Mouse (Mus musculus) ovary, adult 18-20 months (tissue): ENCODE measurements at regions not wholly inside any gene's neighbourhood (a gene's known extent, or its start where the extent isn't known, plus 50 kb on each side); places are given as distances from the start of the nearest gene placed in this dataset.

ENCODE experiments used
- DNase-seq: peaks from one replicate; pipeline ENCODE4 v3.0.0; 2022; ENCODE audit warnings: low spot score, mixed read lengths

GRCm38 (mm10) chr12:110185399-110185798 lies 93.5 kb upstream of the Dio3 start:
- DNase-seq: no peak

- no peak for DNase-seq
Observed at GRCm38 (mm10) chr12:110186381-110186780, 92.5 kb upstream of the Dio3 start.

GRCm38 (mm10) chr12:110186911-110187245 lies 92.0 kb upstream of the Dio3 start:
- no peak for DNase-seq

- no peak for DNase-seq
Observed at GRCm38 (mm10) chr12:110187246-110188135, 91.4 kb upstream of the Dio3 start.

GRCm38 (mm10) chr12:110188136-110188631 lies 90.7 kb upstream of the Dio3 start:
- DNase-seq: no peak

GRCm38 (mm10) chr12:110188641-110189328 lies 90.1 kb upstream of the Dio3 start:
- no peak for DNase-seq

- DNase-seq: no peak
Observed at GRCm38 (mm10) chr12:110189329-110189642, 89.6 kb upstream of the Dio3 start.

- DNase-seq: no peak
Observed at GRCm38 (mm10) chr12:110192186-110192585, 86.7 kb upstream of the Dio3 start.

- no peak for DNase-seq
Observed at GRCm38 (mm10) chr12:110197366-110197765, 81.5 kb upstream of the Dio3 start.

- no peak for DNase-seq
Observed at GRCm38 (mm10) chr12:110200471-110200870, 78.4 kb upstream of the Dio3 start.

- DNase-seq: no peak
Observed at GRCm38 (mm10) chr12:110200887-110201286, 78.0 kb upstream of the Dio3 start.

GRCm38 (mm10) chr12:110203271-110204014 lies 75.4 kb upstream of the Dio3 start:
- peak; percentile 58 for DNase-seq

GRCm38 (mm10) chr12:110204246-110204989 lies 74.5 kb upstream of the Dio3 start:
- no peak for DNase-seq

GRCm38 (mm10) chr12:110206271-110206670 lies 72.6 kb upstream of the Dio3 start:
- no peak for DNase-seq

- no peak for DNase-seq
Observed at GRCm38 (mm10) chr12:110206812-110207211, 72.1 kb upstream of the Dio3 start.

GRCm38 (mm10) chr12:110207246-110207852 lies 71.5 kb upstream of the Dio3 start:
- no peak for DNase-seq

- no peak for DNase-seq
Observed at GRCm38 (mm10) chr12:110212716-110213115, 66.2 kb upstream of the Dio3 start.

- no peak for DNase-seq
Observed at GRCm38 (mm10) chr12:110214833-110215232, 64.0 kb upstream of the Dio3 start.

GRCm38 (mm10) chr12:110215311-110215710 lies 63.6 kb upstream of the Dio3 start:
- no peak for DNase-seq

- no peak for DNase-seq
Observed at GRCm38 (mm10) chr12:110219750-110220149, 59.1 kb upstream of the Dio3 start.

- DNase-seq: no peak
Observed at GRCm38 (mm10) chr12:110220516-110220915, 58.4 kb upstream of the Dio3 start.

GRCm38 (mm10) chr12:110221184-110221583 lies 57.7 kb upstream of the Dio3 start:
- no peak for DNase-seq
